Mouse (Mus musculus) ES-E14 (cell line): ENCODE data around the gene Swsap1. TPM values are rescaled to one million over a fixed set of nuclear protein-coding genes. Genes with fewer than 3 reads are reported as not detected.

Experiments
- DNase-seq: peaks from one replicate; pipeline ENCODE4 v3.0.0-alpha.2; 2013; ENCODE audit warnings: low read depth, low spot score
- H3K27ac ChIP-seq: 2 replicates; pipeline ENCODE4 v1.5.1; 2012; ENCODE audit warnings: low read depth, mild to moderate bottlenecking, low read length, moderate library complexity, mixed read lengths; ENCODE audit not compliant: poor library complexity, insufficient read depth, severe bottlenecking
- H3K36me3 ChIP-seq: 2 replicates; pipeline ENCODE4 v1.6.1; 2012; ENCODE audit warnings: mild to moderate bottlenecking, low read length, moderate library complexity, mixed read lengths; ENCODE audit not compliant: control insufficient read depth, poor library complexity, insufficient read depth, severe bottlenecking
- H3K4me1 ChIP-seq, 2 experiments: fragments of 150-350 bp in 1 of 2; sonication (generic) in 1 of 2; 2 replicates each; pipeline ENCODE4 v1.6.1; 2012; ENCODE audit warnings: low read length in 2 of 2, mild to moderate bottlenecking in 1 of 2, mixed read lengths in 1 of 2; ENCODE audit not compliant: control insufficient read depth in 2 of 2, insufficient read depth in 2 of 2, poor library complexity in 1 of 2
- H3K4me3 ChIP-seq, 2 experiments: fragments of 150-350 bp in 1 of 2; sonication (generic) in 1 of 2; 2 replicates each; pipeline ENCODE4 v1.5.1; 2012; ENCODE audit warnings: low read length in 2 of 2, low read depth in 1 of 2, mild to moderate bottlenecking in 1 of 2, mixed read lengths in 1 of 2; ENCODE audit not compliant: insufficient read depth in 1 of 2, poor library complexity in 1 of 2, severe bottlenecking in 1 of 2
- H3K9ac ChIP-seq: 2 replicates; pipeline ENCODE4 v1.6.1; 2012; ENCODE audit warnings: low read depth, mild to moderate bottlenecking, low read length, mixed read lengths; ENCODE audit not compliant: poor library complexity, insufficient read depth, severe bottlenecking
- H3K9me3 ChIP-seq: fragments of 150-350 bp; sonication (generic); 2 replicates; pipeline ENCODE4 v1.6.1; 2012; ENCODE audit warnings: low read depth, mild to moderate bottlenecking, low read length; ENCODE audit not compliant: control insufficient read depth, insufficient read depth
- CHD2 ChIP-seq: IDR thresholded peaks from 2 replicates; pipeline ENCODE4 v1.6.1; 2014; ENCODE audit warnings: mild to moderate bottlenecking, low read depth, low read length, inconsistent platforms
- HCFC1 ChIP-seq: IDR thresholded peaks from 2 replicates; pipeline ENCODE4 v1.6.1; 2012; ENCODE audit warnings: low read length, inconsistent platforms, borderline replicate concordance; ENCODE audit not compliant: insufficient read depth
- MAFK ChIP-seq: IDR thresholded peaks from 2 replicates; pipeline ENCODE4 v1.6.1; 2014; ENCODE audit warnings: mild to moderate bottlenecking, low read depth, low read length, inconsistent platforms; ENCODE audit not compliant: insufficient read depth
- ZC3H11A ChIP-seq: IDR thresholded peaks from 2 replicates; pipeline ENCODE4 v1.6.1; 2012; ENCODE audit warnings: low read depth, mild to moderate bottlenecking, inconsistent platforms, low read length, borderline replicate concordance
- ZNF384 ChIP-seq: IDR thresholded peaks from 2 replicates; pipeline ENCODE4 v1.6.1; 2012; ENCODE audit warnings: low read depth, low read length, inconsistent platforms
- in situ Hi-C, 2 experiments: fragments of 600-800 bp; cut with MboI; formaldehyde crosslinking; loops; one replicate each; pipeline ENCODE4 v1.15.1; 2025; ENCODE audit warnings: low sequenced_read_pairs in 2 of 2, inconsistent platforms in 1 of 2; ENCODE audit not compliant: unreplicated experiment in 2 of 2
- total RNA-seq: library from RNA; depleted of rRNA; stranded (reverse); fragments of 300-350 nt; gene quantifications from 2 replicates; pipeline ENCODE4 v1.2.3, GENCODE M21; 2012

The Swsap1 gene
- total RNA-seq, 1 experiment: 10.8 TPM

DNA sequence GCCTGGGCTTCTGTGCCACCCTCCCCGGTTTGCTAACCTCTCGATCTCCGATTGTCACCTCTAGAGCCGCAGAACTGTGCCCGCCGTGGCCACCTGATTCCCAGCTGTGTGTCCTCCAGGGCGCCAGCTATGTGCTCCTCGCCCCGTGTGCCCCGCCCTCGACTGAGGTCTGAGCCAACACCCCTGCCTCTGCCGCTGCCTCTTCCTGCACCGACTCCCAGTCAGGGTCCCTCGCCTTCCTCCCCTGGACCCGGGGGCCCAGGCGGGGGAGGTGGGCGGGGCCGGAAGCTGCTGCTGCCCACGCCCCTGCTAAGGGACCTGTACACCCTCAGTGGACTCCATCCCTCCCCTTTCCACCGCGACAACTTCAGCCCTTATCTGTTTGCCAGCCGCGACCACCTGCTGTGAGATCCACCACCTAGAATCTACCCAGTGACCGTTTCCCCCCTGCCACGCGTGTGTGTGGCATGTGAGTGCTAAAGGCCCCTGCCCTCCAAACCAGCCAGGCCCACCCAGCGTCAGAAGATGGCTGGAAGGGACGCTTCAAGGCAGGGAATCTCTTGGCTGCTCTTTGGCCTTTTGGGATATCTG is 7.9 kb upstream of the Swsap1 start:
- Histone ChIP-seq H3K9ac (no peak overlapping the region), H3K36me3 (no peaks in the 10 kb centered on the region), H3K9me3 (no peaks in the 10 kb centered on the region), H3K4me3 (peak overlapping the region; percentile 7 to 30; a peak in 2 of 4 replicates), H3K4me1 (peaks cover 0 to 21% of the 10 kb centered on the region in 2 experiments; a peak in 2 of 4 replicates), H3K27ac (no peak overlapping the region)
- in situ Hi-C loops: no loop called here
- TF ChIP-seq ZNF384 (no peak), ZC3H11A (no peak), CHD2 (no peak), MAFK (no peak), HCFC1 (no peak)
- DNase-seq: no peak

DNA sequence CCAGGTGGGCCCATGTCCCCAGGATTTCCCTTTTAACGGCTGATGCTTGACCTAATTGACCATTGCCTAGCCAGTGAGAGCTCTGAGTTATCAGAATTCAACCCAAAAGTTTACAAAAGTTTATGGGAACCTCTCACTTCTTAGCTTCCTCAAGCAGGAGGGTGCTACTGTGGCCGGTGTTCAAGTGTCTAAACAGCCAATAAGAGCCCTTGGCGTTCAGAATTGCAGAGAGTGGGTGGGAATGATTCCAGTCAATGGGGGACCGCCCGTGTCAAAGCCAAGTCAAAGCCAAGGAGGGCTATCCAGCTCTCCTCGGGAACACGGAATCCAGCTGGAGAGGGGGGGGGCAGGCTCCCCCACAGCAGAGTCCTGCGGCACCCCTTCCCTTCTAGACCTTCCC is 7.4 kb upstream of the Swsap1 start:
- H3K4me1 ChIP-seq: peaks cover 0 to 20% of the 10 kb centered on the region in 2 experiments; a peak in 2 of 4 replicates
- TF ChIP-seq HCFC1: no peak
- TF ChIP-seq ZC3H11A: no peak
- no peak for TF ChIP-seq ZNF384
- no peak for TF ChIP-seq CHD2
- TF ChIP-seq MAFK: no peak
- H3K36me3 ChIP-seq: no peaks in the 10 kb centered on the region
- DNase-seq: no peak
- H3K9me3 ChIP-seq: no peaks in the 10 kb centered on the region
- no peak overlapping the region for H3K27ac ChIP-seq
- in situ Hi-C loops: no loop called here
- H3K4me3 ChIP-seq: no peak overlapping the region
- H3K9ac ChIP-seq: no peak overlapping the region

DNA sequence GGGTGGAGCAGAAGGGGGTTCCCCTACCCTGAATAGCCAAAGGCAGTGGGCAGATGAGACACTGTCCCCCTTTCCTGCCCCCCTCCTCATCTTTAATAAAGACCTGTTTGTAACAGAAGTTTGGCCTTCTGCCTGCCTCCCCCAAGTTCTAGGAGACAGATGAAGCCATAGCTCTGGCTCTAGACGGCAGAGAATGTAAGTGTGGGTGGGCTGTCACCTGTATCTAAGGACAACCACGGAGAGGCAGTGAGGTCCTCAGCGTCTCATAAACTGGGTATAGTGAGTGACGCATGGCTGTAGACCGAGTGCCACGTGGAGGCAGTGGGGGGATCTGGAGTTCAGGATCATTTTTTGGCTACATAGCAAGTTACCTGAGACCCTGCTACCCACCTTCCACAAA is 6.8 kb upstream of the Swsap1 start:
- H3K27ac ChIP-seq: no peak overlapping the region
- TF ChIP-seq HCFC1 (no peak), MAFK (no peak), ZNF384 (no peak), ZC3H11A (no peak), CHD2 (no peak)
- in situ Hi-C loops: no loop called here

GRCm38 (mm10) chr9:21950322-21950721 is 5.2 kb upstream of the Swsap1 start:
- H3K9ac ChIP-seq: no peak overlapping the region
- H3K4me1 ChIP-seq: peaks cover 0 to 12% of the 10 kb centered on the region in 2 experiments; a peak in 1 of 4 replicates
- H3K4me3 ChIP-seq: no peak overlapping the region
- in situ Hi-C loops: no loop called here
- H3K36me3 ChIP-seq: no peaks in the 10 kb centered on the region
- DNase-seq: no peak
- no peak overlapping the region for H3K27ac ChIP-seq
- no peaks in the 10 kb centered on the region for H3K9me3 ChIP-seq
- no peak for TF ChIP-seq CHD2
- no peak for TF ChIP-seq ZNF384
- no peak for TF ChIP-seq ZC3H11A
- TF ChIP-seq HCFC1: no peak
- TF ChIP-seq MAFK: no peak

More for the DNA sequence above, 6.8 kb upstream of the Swsap1 start:
- no peak for DNase-seq
- H3K9me3 ChIP-seq: no peaks in the 10 kb centered on the region
- H3K9ac ChIP-seq: no peak overlapping the region
- peaks cover 0 to 15% of the 10 kb centered on the region in 2 experiments; a peak in 2 of 4 replicates for H3K4me1 ChIP-seq
- no peak overlapping the region for H3K4me3 ChIP-seq
- H3K36me3 ChIP-seq: no peaks in the 10 kb centered on the region

GRCm38 (mm10) chr9:21951977-21952376 is 3.6 kb upstream of the Swsap1 start:
- Histone ChIP-seq H3K9ac (no peak overlapping the region), H3K4me1 (peaks cover 0 to 9% of the 10 kb centered on the region in 2 experiments; a peak in 1 of 4 replicates), H3K4me3 (no peak overlapping the region), H3K9me3 (no peaks in the 10 kb centered on the region), H3K27ac (no peak overlapping the region), H3K36me3 (no peaks in the 10 kb centered on the region)
- in situ Hi-C loops: no loop called here
- DNase-seq: no peak
- TF ChIP-seq MAFK (no peak), CHD2 (no peak), ZNF384 (no peak), ZC3H11A (no peak), HCFC1 (no peak)
